Mouse (Mus musculus) fat pad, adult 2 months (tissue): ENCODE results near the gene Zfp42.

ENCODE experiments used
- DNase-seq: peaks from one replicate; pipeline ENCODE4 v3.0.0-alpha.2; 2011; ENCODE audit warnings: low read depth, low spot score; ENCODE audit errors: extremely low read depth

Gene Zfp42

DNA sequence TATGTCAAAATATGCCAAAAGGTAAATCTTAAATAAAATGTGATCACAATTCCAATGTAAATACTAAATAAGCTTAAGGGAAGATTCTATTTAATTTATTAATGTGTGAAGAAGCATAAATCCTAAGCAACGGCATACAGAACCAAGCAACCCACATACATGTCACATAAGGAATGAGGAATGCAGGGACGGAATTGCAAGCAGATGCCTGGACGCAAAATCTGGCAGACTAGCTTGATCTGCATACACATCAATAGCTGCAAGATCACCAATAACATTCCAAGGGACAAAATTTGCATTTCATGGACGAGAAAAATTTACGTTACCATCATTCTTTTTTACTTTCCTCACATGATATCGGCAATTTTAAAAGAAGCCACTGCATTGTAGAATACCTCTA, 51.1 kb downstream of the Zfp42 start:
- no peak for DNase-seq

DNA sequence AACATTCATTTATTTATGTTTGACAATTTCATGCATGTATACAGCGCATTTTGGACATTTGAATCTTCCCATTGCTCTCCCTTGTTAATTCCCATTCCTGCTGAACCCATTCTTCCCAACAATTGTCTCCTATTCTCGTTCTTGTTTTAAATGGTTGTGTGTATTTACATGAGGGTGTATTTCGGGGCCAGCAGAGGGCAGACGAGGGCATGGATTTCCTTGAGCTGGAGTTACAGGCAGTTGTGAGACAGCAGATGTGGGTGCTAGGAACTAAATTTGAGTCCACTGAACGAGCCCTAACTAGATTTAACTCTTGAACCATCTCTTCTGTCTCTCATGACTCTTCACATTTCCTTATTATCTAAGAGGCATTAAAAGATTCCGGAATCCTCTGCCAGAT, 55.1 kb downstream of the Zfp42 start:
- DNase-seq = no peak

DNA sequence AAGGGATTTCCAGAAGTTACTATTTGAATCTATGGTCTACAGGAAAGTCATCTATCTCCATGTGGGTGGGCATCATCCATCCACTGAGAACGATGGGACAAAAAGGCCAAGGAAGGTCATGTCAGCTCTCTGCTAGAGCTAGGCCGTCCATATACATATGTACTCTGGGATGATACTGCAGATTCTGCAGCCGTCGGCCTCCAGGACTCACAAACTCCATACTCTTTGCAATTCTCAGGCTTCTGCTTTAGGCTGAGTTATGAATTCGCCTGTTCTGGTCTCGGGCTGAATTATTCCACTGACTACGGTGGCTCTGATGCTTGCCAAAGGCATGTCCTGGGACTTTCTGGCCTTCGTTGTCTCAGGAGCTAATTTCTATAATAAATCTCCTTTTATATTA, 58.1 kb downstream of the Zfp42 start:
- no peak for DNase-seq
